Mouse (Mus musculus) forebrain, embryonic 16.5 days (tissue): ENCODE measurements at regions not wholly inside any gene's neighbourhood (a gene's known extent, or its start where the extent isn't known, plus 50 kb on each side); places are given as distances from the start of the nearest gene placed in this dataset.

Experiments
- ATAC-seq: fragments of 200-750 bp; cut with Nextera tagmentation; 2 replicates; pipeline ENCODE4 v1.8.0; 2017; ENCODE audit warnings: mild to moderate bottlenecking, moderate library complexity
- H3K27ac ChIP-seq: fragments of 300-500 bp; sonication (generic); 2 replicates; pipeline ENCODE4 v1.5.1; 2014; ENCODE audit warnings: low read length, control low read depth
- H3K27me3 ChIP-seq: fragments of 300-500 bp; sonication (generic); replicated peaks from 2 replicates; pipeline ENCODE4 v1.6.1; 2014; ENCODE audit warnings: low read length; ENCODE audit not compliant: control insufficient read depth, insufficient read depth
- H3K36me3 ChIP-seq: fragments of 300-500 bp; sonication (generic); 2 replicates; pipeline ENCODE4 v1.6.1; 2014; ENCODE audit not compliant: control insufficient read depth, insufficient read depth
- H3K4me1 ChIP-seq: fragments of 300-500 bp; sonication (generic); replicated peaks from 2 replicates; pipeline ENCODE4 v1.6.1; 2014; ENCODE audit warnings: low read length; ENCODE audit not compliant: control insufficient read depth, insufficient read depth
- H3K4me2 ChIP-seq: fragments of 300-500 bp; sonication (generic); 2 replicates; pipeline ENCODE4 v1.6.1; 2014; ENCODE audit warnings: mild to moderate bottlenecking, low read length, control low read depth
- H3K4me3 ChIP-seq: fragments of 300-500 bp; sonication (generic); replicated peaks from 2 replicates; pipeline ENCODE4 v1.5.1; 2014; ENCODE audit warnings: mild to moderate bottlenecking, low read length, control low read depth
- H3K9ac ChIP-seq: fragments of 300-500 bp; sonication (generic); replicated peaks from 2 replicates; pipeline ENCODE4 v1.6.1; 2014; ENCODE audit warnings: low read depth, low read length, control low read depth
- H3K9me3 ChIP-seq: fragments of 300-500 bp; sonication (generic); 2 replicates; pipeline ENCODE4 v1.6.1; 2016; ENCODE audit warnings: low read length; ENCODE audit not compliant: control insufficient read depth
- WGBS: fragments of 180-500 bp; shearing (Covaris S2); extraction: QIAGEN DNeasy Blood & Tissue Kit; methylation state at CpG from one replicate; pipeline ENCODE4 v1.1.7; 2014; 5-methylcytosine and 5-hydroxymethylcytosine counted together

GRCm38 (mm10) chr3:60884027-60884426 is 118.6 kb upstream of the P2ry1 start:
- H3K4me1 ChIP-seq: 0 out of 2 replicates have a peak, but pooled peaks cover 2% of the 10 kb centered on the region
- no peaks in the 10 kb centered on the region for H3K27me3 ChIP-seq
- ATAC-seq: peak; percentile 95
- no peak overlapping the region for H3K4me2 ChIP-seq
- H3K9me3 ChIP-seq: no peaks in the 10 kb centered on the region
- H3K4me3 ChIP-seq: no peak overlapping the region
- 40% methylated on average over 3 of the region's 3 CpGs for WGBS
- no peak overlapping the region for H3K27ac ChIP-seq
- no peak overlapping the region for H3K9ac ChIP-seq
- H3K36me3 ChIP-seq: no peaks in the 10 kb centered on the region

GRCm38 (mm10) chr3:60889191-60889861 is 113.3 kb upstream of the P2ry1 start:
- no peaks in the 10 kb centered on the region for H3K9me3 ChIP-seq
- H3K4me3 ChIP-seq: no peak overlapping the region
- no peak overlapping the region for H3K27ac ChIP-seq
- WGBS: 97% methylated on average over 4 of the region's 4 CpGs
- no peak overlapping the region for H3K9ac ChIP-seq
- H3K27me3 ChIP-seq: no peaks in the 10 kb centered on the region
- H3K36me3 ChIP-seq: no peaks in the 10 kb centered on the region
- no peak for ATAC-seq
- no peaks in the 10 kb centered on the region for H3K4me1 ChIP-seq
- no peak overlapping the region for H3K4me2 ChIP-seq

GRCm38 (mm10) chr3:60897628-60898269 is 104.8 kb upstream of the P2ry1 start:
- no peak overlapping the region for H3K9ac ChIP-seq

GRCm38 (mm10) chr3:60898720-60899119 is 103.9 kb upstream of the P2ry1 start:
- no peak overlapping the region for H3K27ac ChIP-seq
- H3K4me1 ChIP-seq: no peaks in the 10 kb centered on the region
- H3K36me3 ChIP-seq: no peaks in the 10 kb centered on the region
- WGBS: 81% methylated on average over 1 of the region's 1 CpGs
- ATAC-seq: no peak
- H3K9ac ChIP-seq: no peak overlapping the region
- H3K4me2 ChIP-seq: no peak overlapping the region
- no peak overlapping the region for H3K4me3 ChIP-seq
- no peaks in the 10 kb centered on the region for H3K27me3 ChIP-seq
- H3K9me3 ChIP-seq: no peaks in the 10 kb centered on the region

More at GRCm38 (mm10) chr3:60897628-60898269, 104.8 kb upstream of the P2ry1 start:
- ATAC-seq: no peak
- Histone ChIP-seq H3K9me3 (no peaks in the 10 kb centered on the region), H3K4me3 (no peak overlapping the region), H3K36me3 (no peaks in the 10 kb centered on the region), H3K4me2 (no peak overlapping the region), H3K27ac (no peak overlapping the region), H3K4me1 (no peaks in the 10 kb centered on the region), H3K27me3 (no peaks in the 10 kb centered on the region)
- WGBS: 92% methylated on average over 5 of the region's 5 CpGs

GRCm38 (mm10) chr3:60901571-60901970 is 101.0 kb upstream of the P2ry1 start:
- ATAC-seq: 0 out of 2 replicates have a peak, but pooled peaks have one; percentile 57
- H3K4me1 ChIP-seq: no peaks in the 10 kb centered on the region
- H3K9me3 ChIP-seq: no peaks in the 10 kb centered on the region
- H3K4me3 ChIP-seq: no peak overlapping the region
- no peaks in the 10 kb centered on the region for H3K36me3 ChIP-seq
- no peak overlapping the region for H3K4me2 ChIP-seq
- H3K9ac ChIP-seq: no peak overlapping the region
- H3K27me3 ChIP-seq: no peaks in the 10 kb centered on the region
- WGBS: 25% methylated on average over 2 of the region's 2 CpGs
- H3K27ac ChIP-seq: no peak overlapping the region

GRCm38 (mm10) chr3:60916411-60916810 is 86.2 kb upstream of the P2ry1 start:
- 0% methylated on average over 1 of the region's 1 CpGs for WGBS
- ATAC-seq: no peak
- H3K9me3 ChIP-seq: no peaks in the 10 kb centered on the region
- H3K9ac ChIP-seq: no peak overlapping the region
- no peaks in the 10 kb centered on the region for H3K36me3 ChIP-seq
- H3K4me1 ChIP-seq: no peaks in the 10 kb centered on the region
- H3K27ac ChIP-seq: no peak overlapping the region
- no peak overlapping the region for H3K4me2 ChIP-seq
- no peaks in the 10 kb centered on the region for H3K27me3 ChIP-seq
- H3K4me3 ChIP-seq: no peak overlapping the region

- H3K27ac ChIP-seq: no peak overlapping the region
- no peaks in the 10 kb centered on the region for H3K27me3 ChIP-seq
- H3K4me3 ChIP-seq: no peak overlapping the region
- no peak for ATAC-seq
- H3K9ac ChIP-seq: no peak overlapping the region
- H3K4me2 ChIP-seq: no peak overlapping the region
- H3K36me3 ChIP-seq: no peaks in the 10 kb centered on the region
- no peaks in the 10 kb centered on the region for H3K9me3 ChIP-seq
- WGBS: 64% methylated on average over 3 of the region's 3 CpGs
- H3K4me1 ChIP-seq: no peaks in the 10 kb centered on the region
Measured at GRCm38 (mm10) chr3:60917271-60917670, 85.3 kb upstream of the P2ry1 start.

- Histone ChIP-seq H3K27ac (no peak overlapping the region), H3K4me2 (no peak overlapping the region), H3K36me3 (no peaks in the 10 kb centered on the region), H3K4me3 (no peak overlapping the region), H3K4me1 (no peaks in the 10 kb centered on the region), H3K9me3 (no peaks in the 10 kb centered on the region), H3K9ac (no peak overlapping the region), H3K27me3 (no peaks in the 10 kb centered on the region)
- WGBS: 91% methylated on average over 9 of the region's 9 CpGs
- no peak for ATAC-seq
Measured at GRCm38 (mm10) chr3:60926024-60926547, 76.5 kb upstream of the P2ry1 start.

GRCm38 (mm10) chr3:60928910-60929309 is 73.7 kb upstream of the P2ry1 start:
- no peak overlapping the region for H3K27ac ChIP-seq
- H3K27me3 ChIP-seq: no peaks in the 10 kb centered on the region
- H3K4me1 ChIP-seq: no peaks in the 10 kb centered on the region
- 40% methylated on average over 4 of the region's 4 CpGs for WGBS
- H3K36me3 ChIP-seq: no peaks in the 10 kb centered on the region
- H3K4me2 ChIP-seq: no peak overlapping the region
- H3K9ac ChIP-seq: no peak overlapping the region
- no peak overlapping the region for H3K4me3 ChIP-seq
- ATAC-seq: no peak
- no peaks in the 10 kb centered on the region for H3K9me3 ChIP-seq
